Mouse (Mus musculus): ENCODE measurements around the gene Edf1. TPM values are rescaled to one million over a fixed set of nuclear protein-coding genes. Genes with fewer than 3 reads are reported as not detected.

Gene Edf1
- polyA plus RNA-seq, 1 experiment = 413 TPM

GRCm38 (mm10) chr2:25565741-25566140 is 8.1 kb downstream of the Edf1 start:
- Histone ChIP-seq H3K4me1 (ENCODE audit: control insufficient read depth, insufficient read depth, insufficient read length, low read length) (peaks cover 53% of the 10 kb centered on the region), H3K27ac (ENCODE audit: insufficient read depth, low read depth, low read length) (no peak overlapping the region), H3K4me3 (ENCODE audit: low read depth, low read length) (no peak overlapping the region), H3K36me3 (ENCODE audit: control insufficient read depth, insufficient read depth, low read length) (peaks cover 37% of the 10 kb centered on the region), H3K27me3 (ENCODE audit: control insufficient read depth, insufficient read depth, low read length) (no peaks in the 10 kb centered on the region)
- TF ChIP-seq POLR2A (IDR thresholded peaks at IDR 0.05; ENCODE audit: low read depth, low read length) (no peak), CTCF (IDR thresholded peaks at IDR 0.05; ENCODE audit: extremely low read depth, insufficient read length, insufficient replicate concordance, low read depth, low read length) (no peak)
- 93% methylated on average over 8 of the region's 8 CpGs for WGBS

DNA sequence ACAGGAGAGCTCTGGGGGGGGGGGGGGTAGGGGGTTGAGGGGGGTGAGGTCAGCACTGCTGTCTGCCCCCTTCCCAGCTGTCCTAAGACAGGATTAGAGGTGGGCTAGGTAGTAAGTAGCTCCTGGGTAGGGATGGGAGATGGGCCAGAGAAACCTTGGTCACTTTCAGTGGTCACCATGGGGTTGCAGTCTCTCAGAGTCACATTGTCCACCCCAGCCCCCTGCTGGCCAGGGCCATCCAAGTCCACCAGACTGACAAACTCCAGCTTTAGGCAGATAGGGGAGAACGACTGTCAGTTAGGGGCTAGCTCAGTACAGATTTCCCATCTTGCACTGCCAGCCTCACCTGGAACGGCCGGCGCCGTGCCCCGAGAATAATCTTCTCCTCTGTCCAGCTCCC is 8.9 kb downstream of the Edf1 start:
- Histone ChIP-seq H3K4me3 (ENCODE audit: low read depth, low read length) (no peak overlapping the region), H3K36me3 (ENCODE audit: control insufficient read depth, insufficient read depth, low read length) (peaks cover 29% of the 10 kb centered on the region), H3K4me1 (ENCODE audit: control insufficient read depth, insufficient read depth, insufficient read length, low read length) (peaks cover 51% of the 10 kb centered on the region), H3K27ac (ENCODE audit: insufficient read depth, low read depth, low read length) (no peak overlapping the region), H3K27me3 (ENCODE audit: control insufficient read depth, insufficient read depth, low read length) (no peaks in the 10 kb centered on the region)
- 82% methylated on average over 6 of the region's 6 CpGs for WGBS
- TF ChIP-seq CTCF (IDR thresholded peaks at IDR 0.05; ENCODE audit: extremely low read depth, insufficient read length, insufficient replicate concordance, low read depth, low read length) (no peak), POLR2A (IDR thresholded peaks at IDR 0.05; ENCODE audit: low read depth, low read length) (no peak)

DNA sequence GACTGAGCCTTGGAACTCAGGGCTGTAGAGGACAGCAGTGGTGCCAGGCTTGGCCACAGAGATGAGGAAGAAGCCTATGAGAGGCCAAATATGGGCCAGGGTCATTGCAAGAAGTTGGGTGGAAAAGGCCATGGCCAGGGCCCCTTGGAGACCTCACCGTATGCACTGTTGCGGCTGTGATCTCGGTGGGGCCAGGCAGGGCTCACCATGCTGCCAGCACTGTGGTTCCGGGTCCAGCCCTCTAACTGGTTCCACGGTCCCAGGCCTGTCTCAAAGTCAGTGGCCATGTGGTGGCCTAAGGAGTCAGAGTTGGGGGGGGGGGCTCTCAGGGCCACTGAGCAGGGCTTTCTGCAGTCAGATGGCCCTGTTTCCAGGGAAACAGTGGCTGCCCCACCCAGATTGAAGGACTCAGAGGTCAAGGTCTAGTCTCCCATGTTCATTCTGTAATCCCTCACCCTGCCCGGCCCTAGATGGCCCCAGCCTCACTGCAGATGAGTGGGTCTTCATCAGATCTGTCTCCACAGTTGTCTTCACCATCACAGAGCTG is 10.9 kb downstream of the Edf1 start:
- no peak overlapping the region for H3K27ac ChIP-seq (ENCODE audit: insufficient read depth, low read depth, low read length)
- no peak overlapping the region for H3K4me3 ChIP-seq (ENCODE audit: low read depth, low read length)
- peaks cover 34% of the 10 kb centered on the region for H3K4me1 ChIP-seq (ENCODE audit: control insufficient read depth, insufficient read depth, insufficient read length, low read length)
- peaks cover 10% of the 10 kb centered on the region for H3K36me3 ChIP-seq (ENCODE audit: control insufficient read depth, insufficient read depth, low read length)
- WGBS = 35% methylated on average over 6 of the region's 6 CpGs
- H3K27me3 ChIP-seq (ENCODE audit: control insufficient read depth, insufficient read depth, low read length) = no peaks in the 10 kb centered on the region
- TF ChIP-seq POLR2A (IDR thresholded peaks at IDR 0.05; ENCODE audit: low read depth, low read length) = no peak
- TF ChIP-seq CTCF (IDR thresholded peaks at IDR 0.05; ENCODE audit: extremely low read depth, insufficient read length, insufficient replicate concordance, low read depth, low read length) = no peak

DNA sequence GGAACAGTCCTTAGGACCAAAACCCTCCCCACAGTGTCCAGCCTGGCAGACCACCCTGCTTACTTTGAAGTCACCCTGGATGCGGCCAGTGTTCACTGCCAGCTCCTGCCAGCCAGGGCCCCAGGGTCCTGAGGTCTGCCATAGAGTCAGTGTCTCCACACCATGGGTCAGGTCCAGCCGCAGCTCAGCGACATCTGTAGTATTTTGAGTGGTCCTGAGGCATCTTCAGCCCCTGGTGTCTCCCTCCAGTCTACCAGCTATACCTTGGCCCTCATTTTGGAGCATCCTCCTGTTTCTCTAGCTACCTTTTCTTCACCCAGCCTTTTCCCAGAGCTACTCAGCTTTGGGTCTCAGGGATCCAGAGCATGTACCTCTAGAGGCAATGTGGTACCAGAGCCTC is 11.7 kb downstream of the Edf1 start:
- Histone ChIP-seq H3K4me3 (ENCODE audit: low read depth, low read length) (no peak overlapping the region), H3K27me3 (ENCODE audit: control insufficient read depth, insufficient read depth, low read length) (no peaks in the 10 kb centered on the region), H3K36me3 (ENCODE audit: control insufficient read depth, insufficient read depth, low read length) (peaks cover 5% of the 10 kb centered on the region; the same call in 1 of the 2 replicates), H3K4me1 (ENCODE audit: control insufficient read depth, insufficient read depth, insufficient read length, low read length) (peaks cover 31% of the 10 kb centered on the region), H3K27ac (ENCODE audit: insufficient read depth, low read depth, low read length) (no peak overlapping the region)
- TF ChIP-seq CTCF (IDR thresholded peaks at IDR 0.05; ENCODE audit: extremely low read depth, insufficient read length, insufficient replicate concordance, low read depth, low read length) = no peak
- WGBS = 88% methylated on average over 3 of the region's 3 CpGs

GRCm38 (mm10) chr2:25571221-25571620 is 13.6 kb downstream of the Edf1 start:
- TF ChIP-seq CTCF (IDR thresholded peaks at IDR 0.05; ENCODE audit: extremely low read depth, insufficient read length, insufficient replicate concordance, low read depth, low read length) = no peak
- TF ChIP-seq POLR2A (IDR thresholded peaks at IDR 0.05; ENCODE audit: low read depth, low read length) = no peak
- no peak overlapping the region for H3K4me3 ChIP-seq (ENCODE audit: low read depth, low read length)
- 70% methylated on average over 4 of the region's 4 CpGs for WGBS
- no peaks in the 10 kb centered on the region for H3K27me3 ChIP-seq (ENCODE audit: control insufficient read depth, insufficient read depth, low read length)
- H3K4me1 ChIP-seq (ENCODE audit: control insufficient read depth, insufficient read depth, insufficient read length, low read length) = peaks cover 29% of the 10 kb centered on the region
- H3K36me3 ChIP-seq (ENCODE audit: control insufficient read depth, insufficient read depth, low read length) = no peaks in the 10 kb centered on the region
- no peak overlapping the region for H3K27ac ChIP-seq (ENCODE audit: insufficient read depth, low read depth, low read length)

GRCm38 (mm10) chr2:25573068-25573467 is 15.4 kb downstream of the Edf1 start:
- Histone ChIP-seq H3K36me3 (ENCODE audit: control insufficient read depth, insufficient read depth, low read length) (no peaks in the 10 kb centered on the region), H3K4me3 (ENCODE audit: low read depth, low read length) (no peak overlapping the region), H3K4me1 (ENCODE audit: control insufficient read depth, insufficient read depth, insufficient read length, low read length) (peaks cover 34% of the 10 kb centered on the region), H3K27ac (ENCODE audit: insufficient read depth, low read depth, low read length) (no peak overlapping the region), H3K27me3 (ENCODE audit: control insufficient read depth, insufficient read depth, low read length) (peaks cover 14% of the 10 kb centered on the region)
- 76% methylated on average over 2 of the region's 2 CpGs for WGBS
- TF ChIP-seq POLR2A (IDR thresholded peaks at IDR 0.05; ENCODE audit: low read depth, low read length) (no peak), CTCF (IDR thresholded peaks at IDR 0.05; ENCODE audit: extremely low read depth, insufficient read length, insufficient replicate concordance, low read depth, low read length) (no peak)

- TF ChIP-seq CTCF (IDR thresholded peaks at IDR 0.05; ENCODE audit: extremely low read depth, insufficient read length, insufficient replicate concordance, low read depth, low read length) (no peak), POLR2A (IDR thresholded peaks at IDR 0.05; ENCODE audit: low read depth, low read length) (no peak)
These were observed 16.5 kb downstream of the Edf1 start for GRCm38 (mm10) chr2:25574136-25574535.

More at GRCm38 (mm10) chr2:25574136-25574535, 16.5 kb downstream of the Edf1 start:
- peaks cover 24% of the 10 kb centered on the region for H3K27me3 ChIP-seq (ENCODE audit: control insufficient read depth, insufficient read depth, low read length)
- H3K4me3 ChIP-seq (ENCODE audit: low read depth, low read length) = peak overlapping the region; percentile 72
- H3K27ac ChIP-seq (ENCODE audit: insufficient read depth, low read depth, low read length) = no peak overlapping the region
- H3K4me1 ChIP-seq (ENCODE audit: control insufficient read depth, insufficient read depth, insufficient read length, low read length) = peaks cover 27% of the 10 kb centered on the region
- no peaks in the 10 kb centered on the region for H3K36me3 ChIP-seq (ENCODE audit: control insufficient read depth, insufficient read depth, low read length)
- WGBS = 5% methylated on average over 11 of the region's 11 CpGs

Measured in small intestine, adult 2 months (tissue).